In genomic region chr3:61089931-61090330, GRCm38 (mm10) we compare ENCODE assay signal across 35 mouse cellular contexts.
"Had no signal": no experiment of that assay in that cellular context is flagged by ENCODE, and none has a peak within 500 bp of the region (broad histone marks: within the 10 kb centered on the region; RNA-seq: fewer than 3 reads in every experiment).

No protein-coding gene starts in this region.

- H3K36me3 ChIP-seq: heart, embryonic 10.5 days; heart, embryonic 12.5 days; heart, embryonic 13.5 days; heart, embryonic 15.5 days; hindbrain, embryonic 10.5 days; hindbrain, embryonic 12.5 days; hindbrain, embryonic 13.5 days; hindbrain, embryonic 15.5 days; intestine, embryonic 15.5 days; kidney, embryonic 15.5 days had no signal

- H3K27me3 ChIP-seq: heart, embryonic 12.5 days; heart, embryonic 13.5 days; heart, embryonic 15.5 days; hindbrain, embryonic 12.5 days; hindbrain, embryonic 13.5 days; hindbrain, embryonic 15.5 days; intestine, embryonic 15.5 days; kidney, embryonic 15.5 days had no signal

- H3K9me3 ChIP-seq: heart, embryonic 10.5 days; heart, embryonic 12.5 days; heart, embryonic 13.5 days; heart, embryonic 15.5 days; hindbrain, embryonic 10.5 days; hindbrain, embryonic 12.5 days; hindbrain, embryonic 13.5 days; hindbrain, embryonic 15.5 days; intestine, embryonic 15.5 days; kidney, embryonic 15.5 days had no signal

- H3K4me1 ChIP-seq: heart, embryonic 10.5 days; heart, embryonic 12.5 days; heart, embryonic 13.5 days; heart, embryonic 15.5 days; hindbrain, embryonic 10.5 days; hindbrain, embryonic 12.5 days; hindbrain, embryonic 13.5 days; hindbrain, embryonic 15.5 days; intestine, embryonic 15.5 days; kidney, embryonic 15.5 days had no signal

- H3K4me3 ChIP-seq: heart, embryonic 10.5 days; heart, embryonic 12.5 days; heart, embryonic 13.5 days; heart, embryonic 15.5 days; hindbrain, embryonic 10.5 days; hindbrain, embryonic 12.5 days; hindbrain, embryonic 13.5 days; hindbrain, embryonic 15.5 days; intestine, embryonic 15.5 days; kidney, embryonic 15.5 days; layer of hippocampus, adult 2 months had no signal

- ATAC-seq: hindbrain, embryonic 16.5 days; hindbrain, postnatal 0 days; inflammation-experienced regulatory T-cells, adult 6 months; intestine, embryonic 15.5 days; intestine, embryonic 16.5 days; intestine, postnatal 0 days had no signal

- H3K9ac ChIP-seq: heart, embryonic 12.5 days; heart, embryonic 13.5 days; heart, embryonic 15.5 days; hindbrain, embryonic 12.5 days; hindbrain, embryonic 13.5 days; hindbrain, embryonic 14.5 days; hindbrain, embryonic 15.5 days; intestine, embryonic 15.5 days; kidney, embryonic 15.5 days had no signal

- H3K4me2 ChIP-seq: heart, embryonic 11.5 days; heart, embryonic 12.5 days; heart, embryonic 13.5 days; heart, embryonic 15.5 days; hindbrain, embryonic 12.5 days; hindbrain, embryonic 13.5 days; hindbrain, embryonic 14.5 days; hindbrain, embryonic 15.5 days; intestine, embryonic 15.5 days; kidney, embryonic 15.5 days had no signal

- H3K27ac ChIP-seq: heart, embryonic 10.5 days; heart, embryonic 13.5 days; heart, embryonic 15.5 days; hindbrain, embryonic 10.5 days; hindbrain, embryonic 12.5 days; hindbrain, embryonic 13.5 days; hindbrain, embryonic 14.5 days; hindbrain, embryonic 15.5 days; hindbrain, postnatal 0 days; intestine, embryonic 15.5 days; kidney, embryonic 15.5 days; kidney, postnatal 0 days; layer of hippocampus, adult 2 months had no signal

- DNase-seq: heart, postnatal 10 days; heart, postnatal 14 days; heart, postnatal 36 days; heart, postnatal 4 days; kidney, adult 11 months; kidney, adult 18-20 months; kidney, adult 2 months; kidney, adult 8-10 months; kidney, adult 9 months; kidney, postnatal 10 days; kidney, postnatal 14 days; kidney, postnatal 25 days; kidney, postnatal 36 days; kidney, postnatal 4 days; layer of hippocampus, adult 9-11 months; layer of hippocampus, postnatal 36 days had no signal
